Mouse (Mus musculus) frontal cortex, postnatal 14 days (tissue): Measurements from ENCODE around the gene Hist2h2ab.
"Not testable (repeated sequence)": the region's sequence is repeated elsewhere in the genome, so short reads cannot be mapped to it uniquely, and the experiment has no call there.

ENCODE experiments used
- DNase-seq, 2 experiments: peaks; one replicate each; pipeline ENCODE4 v3.0.0; 2022; ENCODE audit warnings: low spot score in 2 of 2

Gene Hist2h2ab

DNA sequence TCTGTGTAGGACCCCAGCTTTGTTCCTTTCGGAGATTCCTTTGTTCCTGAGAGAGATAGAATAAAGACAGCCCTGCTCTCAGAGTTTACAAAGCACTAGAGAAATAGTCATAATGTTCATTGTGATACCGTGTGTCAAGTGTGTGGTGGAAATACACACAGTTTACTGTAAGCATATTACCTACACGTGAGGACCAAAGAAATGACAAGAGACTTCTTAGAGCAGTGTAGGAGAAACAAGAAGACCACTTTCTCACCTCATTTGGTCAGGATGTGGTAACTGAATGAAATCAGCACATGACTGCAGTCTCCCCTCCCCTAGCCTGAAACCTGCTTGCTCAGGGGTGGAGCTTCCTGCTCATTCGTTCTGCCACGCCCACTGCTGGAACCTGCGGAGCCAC lies 21.5 kb upstream of the Hist2h2ab start:
- DNase-seq, result no peak

DNA sequence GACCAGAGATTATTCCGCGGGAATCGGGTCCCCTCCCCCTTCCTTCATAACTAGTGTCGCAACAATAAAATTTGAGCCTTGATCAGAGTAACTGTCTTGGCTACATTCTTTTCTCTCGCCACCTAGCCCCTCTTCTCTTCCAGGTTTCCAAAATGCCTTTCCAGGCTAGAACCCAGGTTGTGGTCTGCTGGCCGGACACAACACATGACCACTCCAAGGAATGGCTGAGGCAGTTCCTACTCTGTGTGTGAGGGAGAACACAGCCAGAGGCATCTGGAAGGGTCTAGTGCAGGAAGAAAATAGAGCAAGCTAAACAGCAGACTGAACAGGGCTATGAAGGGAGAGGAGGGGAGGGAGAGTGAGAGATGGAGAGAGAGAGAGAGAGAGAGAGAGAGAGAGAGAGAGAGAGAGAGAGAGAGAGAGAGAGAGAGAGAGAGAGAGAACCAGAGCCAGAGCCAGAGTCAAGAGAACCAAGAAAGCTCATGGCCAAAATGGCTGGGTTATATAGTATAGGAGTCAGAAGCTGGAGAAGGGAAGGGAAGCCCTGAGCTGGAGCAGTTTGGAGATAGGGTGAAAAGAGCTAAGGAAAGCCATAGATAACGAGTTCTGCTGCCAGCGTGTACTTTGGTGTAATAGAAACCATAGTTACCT lies 20.9 kb upstream of the Hist2h2ab start:
- not testable (repeated sequence) for DNase-seq

DNA sequence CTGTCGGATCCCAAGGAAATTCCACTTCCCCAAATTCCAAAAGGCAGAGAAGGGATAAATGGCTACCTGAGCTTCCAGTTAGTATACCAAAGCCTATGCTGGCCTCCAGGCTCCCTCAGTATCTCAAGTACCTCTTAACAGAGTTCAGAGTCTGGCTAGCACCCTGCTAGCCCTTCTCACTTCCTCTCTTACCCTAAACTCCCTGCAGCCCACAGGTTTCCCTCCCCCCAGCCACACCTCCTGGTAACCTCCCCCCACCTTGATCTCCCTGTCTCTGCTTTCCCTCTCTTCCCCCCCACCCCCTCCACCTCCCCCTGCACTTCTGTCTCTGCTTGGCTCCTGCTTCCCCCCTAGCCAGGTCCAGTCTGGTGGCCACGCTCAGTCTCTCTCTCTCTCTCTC lies 19.9 kb upstream of the Hist2h2ab start:
- no peak for DNase-seq

DNA sequence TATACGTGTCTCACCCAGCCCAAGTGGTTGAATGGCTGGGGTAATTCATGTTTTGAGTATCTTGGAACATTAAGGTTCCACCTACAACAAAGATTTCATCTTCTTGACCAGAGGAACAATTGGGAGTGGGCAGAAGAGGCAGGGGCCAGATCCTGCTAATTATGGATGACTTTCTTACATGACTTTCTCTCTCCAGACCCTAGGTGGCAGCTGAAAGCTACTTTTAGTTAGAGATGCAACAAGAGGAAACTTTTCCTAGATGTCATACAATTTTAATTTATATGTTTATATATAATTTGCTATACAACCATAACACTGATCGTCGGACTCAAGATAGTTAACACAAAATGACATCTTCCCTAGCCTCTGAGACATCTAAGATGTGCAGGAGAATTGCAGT lies 11.8 kb upstream of the Hist2h2ab start:
- no peak for DNase-seq

DNA sequence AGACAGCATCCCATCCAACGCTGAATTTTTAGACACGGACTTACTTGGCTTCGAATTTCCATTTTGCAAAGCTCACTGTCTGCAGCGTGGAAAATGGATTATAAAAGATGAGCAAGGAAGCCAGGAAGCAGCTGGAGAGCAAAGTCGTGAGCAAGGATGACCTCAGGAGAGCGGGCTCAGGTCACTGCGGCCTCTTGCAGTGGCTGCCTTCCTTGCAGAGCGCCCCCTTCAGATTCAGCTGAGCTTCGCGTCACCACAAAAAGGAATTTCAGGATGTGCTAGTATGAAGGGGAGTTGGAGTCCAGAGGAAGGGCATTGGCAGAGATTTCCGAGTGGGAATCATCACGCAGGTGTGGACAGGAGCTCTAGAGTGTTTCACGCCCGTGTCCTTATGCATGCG lies 10.4 kb upstream of the Hist2h2ab start:
- no peak for DNase-seq

DNA sequence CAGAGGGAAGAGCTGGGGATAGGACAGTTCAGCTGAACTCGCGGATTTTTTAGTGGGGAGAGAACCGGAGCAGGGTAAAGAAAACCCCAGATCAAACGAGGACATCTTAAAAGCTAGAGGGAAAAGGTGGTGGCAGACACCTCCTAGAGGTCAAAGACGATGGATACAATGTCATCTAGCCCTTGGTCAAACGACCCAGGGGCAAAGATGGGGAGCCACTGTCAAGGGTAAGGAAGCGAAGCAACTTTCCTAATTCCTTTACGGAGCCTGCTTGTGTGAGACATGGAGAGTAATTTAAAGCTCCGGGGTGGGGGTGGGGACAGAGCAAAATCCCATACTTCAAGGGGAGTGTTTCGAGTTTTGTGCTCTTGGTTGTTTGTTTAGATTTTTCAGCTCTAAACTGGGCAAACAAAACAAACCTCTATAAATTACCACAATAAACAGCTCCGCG lies 449 bp upstream of the Hist2h2ab start:
- no peak for DNase-seq

DNA sequence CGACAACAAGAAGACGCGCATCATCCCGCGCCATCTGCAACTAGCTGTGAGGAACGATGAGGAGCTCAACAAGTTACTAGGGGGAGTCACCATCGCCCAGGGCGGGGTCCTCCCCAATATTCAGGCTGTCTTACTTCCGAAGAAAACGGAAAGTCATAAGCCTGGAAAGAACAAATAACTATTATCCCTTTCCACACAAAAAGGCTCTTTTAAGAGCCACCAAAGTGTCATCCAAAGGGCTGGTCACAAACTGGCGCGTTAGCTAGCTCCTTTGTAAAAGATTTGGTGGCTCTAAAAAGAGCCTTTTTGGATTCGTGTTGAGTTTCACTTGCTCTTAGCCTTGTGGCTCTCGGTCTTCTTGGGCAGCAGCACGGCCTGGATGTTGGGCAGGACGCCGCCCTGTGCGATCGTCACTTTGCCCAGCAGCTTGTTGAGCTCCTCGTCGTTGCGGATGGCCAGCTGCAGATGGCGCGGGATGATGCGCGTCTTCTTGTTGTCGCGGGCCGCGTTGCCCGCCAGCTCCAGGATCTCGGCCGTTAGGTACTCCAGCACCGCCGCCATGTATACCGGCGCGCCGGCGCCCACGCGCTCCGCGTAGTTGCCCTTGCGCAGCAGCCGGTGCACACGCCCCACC lies 583 bp downstream of the Hist2h2ab start:
- peak in 1 of 2 experiments; percentile 28 for DNase-seq

DNA sequence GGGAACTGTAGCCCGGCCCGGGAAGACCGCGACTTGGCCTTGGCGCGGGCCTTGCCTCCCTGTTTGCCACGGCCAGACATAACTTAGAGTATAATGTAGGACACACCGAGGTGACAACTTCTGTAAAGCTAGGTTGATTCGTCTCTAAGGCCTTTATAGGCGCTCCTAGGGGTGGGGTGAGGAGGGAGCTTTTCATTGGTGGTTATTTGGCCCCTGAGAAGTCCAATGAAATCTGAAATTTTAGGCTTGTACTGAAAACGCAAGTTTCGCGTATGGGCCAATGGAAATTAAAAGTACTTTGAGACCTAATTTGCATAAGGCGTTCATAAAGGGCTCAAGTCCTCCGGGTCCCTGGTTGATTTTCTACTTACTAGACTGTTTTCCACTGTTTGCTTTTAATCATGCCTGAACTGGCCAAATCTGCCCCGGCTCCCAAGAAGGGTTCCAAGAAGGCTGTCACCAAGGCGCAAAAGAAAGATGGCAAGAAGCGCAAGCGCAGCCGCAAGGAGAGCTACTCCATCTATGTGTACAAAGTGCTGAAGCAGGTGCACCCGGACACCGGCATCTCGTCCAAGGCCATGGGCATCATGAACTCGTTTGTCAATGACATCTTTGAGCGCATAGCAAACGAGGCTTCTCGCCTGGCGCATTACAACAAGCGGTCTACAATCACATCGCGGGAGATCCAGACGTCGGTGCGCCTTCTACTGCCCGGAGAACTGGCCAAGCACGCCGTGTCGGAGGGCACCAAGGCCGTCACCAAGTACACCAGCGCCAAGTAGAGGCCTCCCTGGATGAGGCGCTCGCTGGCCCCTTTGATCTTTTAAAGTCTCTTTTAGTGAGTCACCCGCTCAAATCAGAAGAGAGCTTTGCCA lies 1.3 kb downstream of the Hist2h2ab start, which contains the start of the genes Hist2h2ac and Hist2h2be:
Hist2h2ac (minus strand) TSS at position 116 of the 875 bp plus-strand sequence.
Hist2h2be (plus strand) TSS at position 355 of the 875 bp plus-strand sequence.
- DNase-seq, result peak; percentile 79 to 80

DNA sequence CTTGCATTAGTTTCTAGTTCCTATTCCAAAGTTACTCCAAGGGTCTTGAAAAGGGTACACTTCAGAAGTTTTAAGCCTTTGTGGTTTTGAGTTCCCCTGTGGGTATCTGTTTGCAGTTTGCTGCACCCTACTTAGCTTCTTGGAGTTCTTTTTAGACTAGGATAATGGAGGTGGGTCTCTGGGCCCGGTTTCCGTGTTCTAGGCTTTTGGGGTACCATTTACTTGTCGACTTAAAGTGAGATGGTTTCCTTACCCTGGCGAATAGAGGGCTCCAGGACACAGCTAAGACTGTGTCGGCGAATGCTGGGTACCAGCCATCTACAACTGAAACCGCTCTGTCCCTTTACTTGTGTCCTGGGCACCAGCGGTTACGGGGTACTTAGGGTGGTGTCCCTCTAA lies 2.0 kb downstream of the Hist2h2ab start:
- DNase-seq, result no peak

DNA sequence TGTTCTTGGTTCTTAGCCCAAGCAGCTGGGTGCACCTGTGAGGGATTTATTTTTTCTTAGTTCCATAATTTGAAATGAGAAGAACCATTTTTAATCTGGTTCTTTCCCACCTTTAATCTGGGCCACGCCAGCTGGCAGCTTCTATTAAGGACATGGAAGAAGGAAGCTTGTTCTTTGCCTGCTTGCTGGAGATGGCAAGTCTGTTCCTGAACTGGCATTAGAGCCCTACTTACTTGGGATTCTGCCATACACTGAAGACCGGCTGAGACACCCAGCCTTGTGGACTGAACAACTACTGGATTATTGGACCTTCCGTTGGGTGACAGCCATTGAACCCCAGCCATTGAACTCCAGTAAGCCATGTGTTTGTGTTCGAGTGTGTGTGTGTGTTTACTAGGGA lies 3.1 kb downstream of the Hist2h2ab start:
- no peak for DNase-seq

DNA sequence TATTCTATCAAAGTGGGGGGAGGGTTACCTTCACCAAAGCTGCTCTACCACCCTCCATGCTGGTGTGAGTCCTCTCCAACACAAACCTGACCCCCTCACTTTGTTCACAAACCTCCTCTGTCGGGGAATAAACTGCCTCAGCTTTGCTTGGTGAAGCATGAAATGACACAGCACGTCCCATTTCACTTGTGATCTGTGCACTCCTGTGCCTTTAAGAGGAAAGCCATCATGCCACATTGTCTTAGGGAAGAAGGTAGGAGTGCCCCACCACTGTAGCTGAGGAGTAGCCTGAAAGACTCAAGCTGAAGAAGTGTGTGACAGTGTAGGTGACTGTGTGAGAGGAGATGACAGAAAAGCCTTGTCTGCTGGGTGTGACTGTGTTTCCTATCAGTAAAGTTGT lies 5.8 kb downstream of the Hist2h2ab start:
- no peak for DNase-seq

DNA sequence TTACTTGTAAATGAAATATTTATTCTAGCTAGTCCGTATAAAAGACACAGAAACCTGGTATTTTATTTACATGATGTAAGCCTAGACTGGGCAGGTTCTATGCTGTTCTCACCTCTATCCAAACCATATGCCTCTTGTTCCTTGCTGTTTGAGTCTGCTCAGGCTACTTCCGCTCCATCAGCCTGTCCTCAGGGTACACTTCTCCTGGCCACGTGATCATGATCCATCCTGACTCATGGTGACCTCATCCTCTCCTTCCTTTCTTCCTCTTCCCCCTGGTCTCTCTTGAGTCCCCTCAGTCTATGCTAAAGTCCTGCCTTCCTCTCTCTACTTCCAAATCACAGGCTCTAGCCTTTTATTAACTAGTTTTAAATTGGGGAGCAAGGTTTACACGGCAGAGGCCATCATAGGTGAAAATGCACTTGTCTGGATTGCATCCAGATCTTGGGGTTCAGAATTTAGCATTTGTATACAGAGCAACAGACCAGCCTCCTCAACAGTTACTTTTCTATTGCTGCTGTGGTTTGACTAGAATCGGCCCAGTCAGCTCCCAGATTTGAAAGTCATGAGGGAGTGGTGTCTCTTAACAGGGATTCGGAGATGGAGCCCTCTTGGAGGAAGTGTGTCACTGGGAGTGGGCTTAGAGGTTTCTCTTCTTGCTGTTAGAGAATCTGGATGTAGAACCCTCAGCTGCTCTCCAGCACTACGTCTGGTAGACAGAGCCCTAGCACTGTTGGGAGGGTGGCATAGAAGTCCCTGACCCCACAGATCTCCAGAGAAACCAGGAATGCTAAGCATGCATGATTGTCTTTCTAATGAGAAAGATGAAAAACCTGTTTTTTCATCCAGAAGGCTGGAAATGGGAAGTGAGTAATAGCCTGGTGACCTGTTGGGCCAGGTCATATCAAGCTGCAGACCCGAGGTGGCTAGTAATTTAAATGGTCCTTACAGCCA lies 7.3 kb downstream of the Hist2h2ab start:
- DNase-seq, result no peak

DNA sequence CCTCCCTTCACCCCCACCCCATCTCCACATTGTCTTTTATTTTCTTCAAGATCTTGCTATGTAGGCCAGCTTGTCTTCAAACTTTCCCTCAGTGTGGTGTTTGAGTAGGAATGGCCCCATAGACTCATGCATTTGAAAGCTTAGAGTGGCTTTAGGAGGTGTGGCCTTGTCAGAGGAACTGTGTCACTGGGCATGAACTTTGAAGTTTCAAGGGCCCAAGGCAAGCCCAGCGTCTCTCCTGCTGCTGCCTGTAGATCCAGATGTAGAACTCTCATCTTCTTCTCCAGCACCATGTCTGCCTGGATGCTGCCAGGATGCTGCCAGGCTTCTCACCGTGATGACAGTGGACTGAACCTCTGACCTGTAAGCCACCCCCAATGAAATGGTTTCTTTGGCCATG lies 9.2 kb downstream of the Hist2h2ab start:
- DNase-seq, result no peak

DNA sequence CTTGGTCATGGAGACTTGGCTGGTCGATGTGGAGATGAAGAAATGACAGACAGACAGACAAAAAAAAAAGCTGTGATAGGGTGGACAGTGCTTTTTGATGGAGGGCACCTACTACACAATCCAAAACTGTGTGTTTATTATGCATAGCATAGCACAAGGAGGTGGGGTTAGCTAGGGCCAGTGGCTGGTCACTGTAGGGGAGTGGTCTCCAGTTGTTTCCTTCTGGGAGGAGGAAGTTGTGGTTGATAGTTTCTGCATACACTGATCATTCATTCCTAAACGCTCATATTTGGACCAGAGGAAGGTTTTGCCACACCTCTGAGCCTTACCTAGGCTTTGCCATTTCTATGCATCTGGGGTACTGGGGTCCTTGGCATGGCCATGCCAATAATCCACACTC lies 10.7 kb downstream of the Hist2h2ab start:
- no peak for DNase-seq

DNA sequence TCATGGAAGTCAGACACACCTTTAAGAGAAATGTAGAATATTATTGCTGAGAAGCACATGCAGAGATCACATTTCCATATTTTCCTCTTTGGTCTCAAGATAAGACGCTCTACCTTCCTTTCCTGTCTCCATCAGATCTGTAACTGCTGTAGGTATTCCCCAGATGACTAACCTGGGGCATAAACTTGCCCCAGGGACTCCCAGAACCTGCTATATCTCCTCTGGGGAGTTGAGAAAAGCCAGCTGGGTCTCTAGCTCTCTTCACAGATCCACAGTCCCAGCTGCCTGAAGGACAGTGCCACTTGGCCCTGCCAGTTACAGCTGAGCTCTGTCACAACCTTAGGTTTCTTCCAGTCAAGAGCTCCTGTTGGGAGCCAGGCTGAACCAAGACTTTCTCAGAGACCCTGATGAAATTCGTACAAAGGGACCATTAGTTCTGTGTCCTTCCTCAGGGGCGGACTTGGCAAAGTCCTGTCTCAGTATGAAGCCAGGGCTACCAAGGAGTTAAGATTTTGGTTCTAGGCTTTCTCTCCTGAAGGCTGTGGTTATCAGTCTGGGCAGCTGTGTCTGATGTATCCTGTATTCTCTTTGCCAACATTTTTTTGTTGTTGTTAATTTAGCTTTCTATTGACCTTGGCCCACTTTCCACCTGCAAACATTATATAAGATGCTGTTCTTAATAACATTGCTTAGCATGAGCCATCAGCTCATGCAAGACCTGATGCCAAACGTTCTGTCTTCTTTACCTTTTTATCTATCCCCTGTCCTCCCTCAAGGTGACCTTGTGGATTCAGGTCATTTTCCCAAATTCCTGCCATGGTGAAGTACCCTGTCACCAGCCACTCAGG lies 11.5 kb downstream of the Hist2h2ab start:
- no peak for DNase-seq

DNA sequence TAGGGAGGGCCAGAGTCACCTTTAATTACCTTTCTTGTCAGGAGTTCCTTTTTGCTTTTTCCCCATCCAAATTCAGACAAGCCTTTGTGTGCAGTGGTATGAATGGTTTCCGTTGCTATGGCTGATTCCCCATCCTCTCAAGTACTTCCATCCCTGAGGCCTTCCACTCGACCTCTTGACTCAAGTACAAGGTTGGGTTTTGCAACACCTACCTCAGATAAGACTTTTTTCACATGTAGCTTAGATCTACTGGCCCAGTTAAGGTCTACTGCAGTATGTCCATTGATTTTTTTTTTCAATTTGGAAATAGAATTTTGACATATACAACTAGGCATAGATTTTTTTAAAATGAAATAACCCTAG lies 12.1 kb downstream of the Hist2h2ab start:
- no peak for DNase-seq

DNA sequence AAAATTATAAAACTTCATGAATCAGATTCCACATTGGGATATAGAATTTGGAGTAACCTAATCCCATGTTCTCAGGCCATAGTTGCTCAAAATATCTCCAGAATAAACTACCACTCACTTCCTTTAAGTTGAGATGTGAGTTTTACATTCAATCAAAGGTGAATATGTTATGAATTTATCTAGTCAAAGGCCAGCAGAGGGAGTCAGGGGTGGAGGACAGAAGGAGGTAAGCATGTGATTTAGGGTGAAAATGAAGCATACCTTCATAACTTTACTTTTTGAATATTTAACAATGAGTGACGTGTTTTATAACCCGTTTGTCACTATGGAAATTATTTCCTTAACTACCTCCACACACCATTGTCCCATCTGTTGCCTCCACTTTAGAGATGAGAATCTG lies 15.2 kb downstream of the Hist2h2ab start:
- DNase-seq, result no peak

DNA sequence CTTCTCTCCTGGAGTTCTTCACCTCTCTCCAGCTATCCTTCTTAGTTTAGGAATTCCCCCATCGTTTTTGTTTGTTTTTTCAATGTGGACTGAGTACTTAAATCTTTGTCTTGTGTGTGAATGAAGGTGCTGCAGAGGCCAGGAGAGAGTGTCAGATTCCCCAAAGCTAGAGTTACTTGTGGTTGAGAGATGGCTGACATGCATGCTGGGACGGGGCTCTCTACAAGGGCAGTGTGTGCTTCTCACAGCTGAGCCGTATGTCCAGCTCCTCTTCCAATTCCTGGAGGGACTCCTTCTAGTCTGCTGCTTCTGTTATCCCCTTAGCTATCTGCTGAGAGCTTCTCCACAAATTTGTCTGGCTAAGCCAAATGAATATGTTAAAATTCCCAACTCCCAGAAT lies 16.2 kb downstream of the Hist2h2ab start:
- DNase-seq, result no peak

DNA sequence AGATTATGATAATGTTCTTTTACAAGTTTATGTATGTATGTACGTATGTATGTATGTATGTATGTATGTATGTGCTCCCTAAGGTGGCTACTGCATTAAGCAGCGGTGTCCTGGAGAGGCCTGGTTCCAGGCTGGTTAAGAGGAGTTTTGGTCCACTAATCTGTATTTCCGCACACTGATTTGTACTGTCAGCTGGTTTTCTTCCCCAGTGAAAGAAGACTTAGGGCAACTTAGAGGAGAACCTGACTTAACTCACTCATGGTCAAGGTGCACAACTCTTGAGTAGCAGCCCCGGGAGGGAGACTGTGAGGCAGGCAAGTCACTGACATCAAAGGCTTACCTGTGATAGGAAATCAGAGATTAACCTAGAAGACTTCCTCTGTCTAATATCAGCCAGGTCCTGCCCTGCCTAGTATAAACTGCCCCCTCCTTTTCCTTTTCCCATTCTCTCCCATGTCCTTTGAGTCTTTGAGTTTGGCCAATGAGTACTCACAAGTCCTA lies 17.2 kb downstream of the Hist2h2ab start:
- no peak for DNase-seq

DNA sequence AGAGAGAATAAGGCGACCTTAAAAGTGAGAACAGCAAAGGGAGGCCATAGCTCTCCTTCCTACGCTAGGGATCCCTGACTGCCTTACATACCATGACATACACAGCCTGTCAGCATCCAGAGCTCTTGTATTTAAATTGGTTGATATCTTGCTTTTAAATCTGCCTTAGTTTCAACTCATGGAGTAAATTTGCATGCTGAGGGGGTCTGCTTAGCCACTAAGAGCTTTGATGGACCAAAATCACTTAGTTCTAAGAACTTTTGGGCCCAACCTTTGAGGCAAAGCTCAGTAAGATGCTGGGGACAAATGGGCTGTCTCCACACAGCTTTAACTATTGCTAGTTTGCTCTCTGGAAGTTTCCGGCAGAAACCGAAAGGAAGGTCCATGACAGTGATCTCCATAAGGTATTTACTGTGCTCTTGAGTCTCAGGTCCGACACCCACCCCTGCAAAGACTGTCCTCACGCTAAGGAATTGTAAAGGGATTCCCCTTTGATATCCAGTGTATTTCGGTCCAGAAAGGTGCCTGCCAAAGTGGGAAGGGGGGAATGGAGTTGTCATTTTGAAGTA lies 17.8 kb downstream of the Hist2h2ab start:
- no peak for DNase-seq
